Mouse (Mus musculus): Measurements from ENCODE around the gene Rgl2. TPM values are rescaled to one million over a fixed set of nuclear protein-coding genes. Genes with fewer than 3 reads are reported as not detected.
A peak's percentile ranks its signal among the peaks of the same experiment; 100 is the strongest.

Gene Rgl2
- total and polyA plus RNA-seq, 3 experiments: 24.9 to 43.6 TPM; not detected in 1

DNA sequence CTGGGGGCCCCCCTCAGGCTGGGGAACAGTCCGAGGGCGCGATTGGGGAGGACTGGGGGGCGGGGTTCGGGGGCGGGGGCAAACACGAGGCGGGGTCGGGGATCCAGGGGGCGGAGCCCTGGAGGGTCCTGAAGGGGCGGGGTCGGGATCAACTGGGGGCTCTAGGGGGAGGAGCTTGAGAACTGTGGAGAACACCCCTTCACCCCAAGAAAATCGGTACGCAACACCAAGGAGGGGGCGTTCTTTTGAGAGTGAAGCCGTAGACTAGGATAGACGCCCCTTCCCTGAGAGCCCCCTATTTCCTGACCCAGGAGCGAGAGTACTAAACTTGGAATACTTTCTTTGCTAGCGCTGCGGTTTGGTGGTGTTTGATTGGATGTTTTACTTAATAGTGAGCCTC, 13.0 kb upstream of the Rgl2 start:
- no peak for TF ChIP-seq NELFE (IDR thresholded peaks at IDR 0.05; ENCODE audit: low read depth, low read length)
- no peak for TF ChIP-seq E2F4 (IDR thresholded peaks at IDR 0.05; ENCODE audit: borderline replicate concordance, low read depth, low read length)
- no peak for TF ChIP-seq ZNF384 (IDR thresholded peaks at IDR 0.05; ENCODE audit: low read depth, low read length)
- TF ChIP-seq TCF12 (IDR thresholded peaks at IDR 0.05; ENCODE audit: low read depth, low read length): no peak
- no peak for TF ChIP-seq ETS1 (IDR thresholded peaks at IDR 0.05; ENCODE audit: low read depth, low read length)
- TF ChIP-seq JUND (IDR thresholded peaks at IDR 0.05; ENCODE audit: low read depth, low read length): no peak
- no peak for TF ChIP-seq NRF1 (IDR thresholded peaks at IDR 0.05; ENCODE audit: insufficient read depth, low read depth, low read length, poor library complexity, severe bottlenecking)
- TF ChIP-seq ZC3H11A (IDR thresholded peaks at IDR 0.05; ENCODE audit: low read depth, low read length): no peak
- no peak for TF ChIP-seq MAX (IDR thresholded peaks at IDR 0.05; ENCODE audit: low read length)
- TF ChIP-seq MAZ (IDR thresholded peaks at IDR 0.05; ENCODE audit: low read depth, low read length): no peak; the same call in 1 of the 2 replicates
- no peak for TF ChIP-seq MYB (IDR thresholded peaks at IDR 0.05; ENCODE audit: low read depth, low read length)
- no peak for TF ChIP-seq CHD1 (IDR thresholded peaks at IDR 0.05; ENCODE audit: low read depth, low read length)
- TF ChIP-seq GABPA (IDR thresholded peaks at IDR 0.05; ENCODE audit: low read depth, low read length): no peak
- no peak for TF ChIP-seq TBP (IDR thresholded peaks at IDR 0.05; ENCODE audit: low read depth, low read length)
- no peak for TF ChIP-seq USF2 (IDR thresholded peaks at IDR 0.05; ENCODE audit: borderline replicate concordance in 1 of 2, insufficient read depth in 1 of 2, low read depth in 1 of 2, low read length in 2 of 2)
- no peak for TF ChIP-seq RCOR1 (IDR thresholded peaks at IDR 0.05; ENCODE audit: low read depth, low read length)
- DNase-seq (ENCODE audit: low read depth, low spot score): no peak
- Histone ChIP-seq H3K4me3 (ENCODE audit: control insufficient read depth in 1 of 2, insufficient read depth in 1 of 2, low read depth in 2 of 2, low read length in 2 of 2) (peak overlapping the region; percentile 69 to 82), H3K79me2 (ENCODE audit: control insufficient read depth, insufficient read depth, low read length, poor library complexity) (peaks cover 22% of the 10 kb centered on the region), H3K27ac (ENCODE audit: control insufficient read depth, low read depth, low read length) (no peak overlapping the region), H3K36me3 (ENCODE audit: control insufficient read depth in 1 of 2, insufficient read depth in 2 of 2, low read length in 2 of 2) (peaks cover 0 to 12% of the 10 kb centered on the region in 2 experiments), H3K9ac (ENCODE audit: control insufficient read depth, low read depth, low read length, poor library complexity, severe bottlenecking) (peak overlapping the region; percentile 63), H3K9me3 (replicated peaks; ENCODE audit: insufficient read depth, low read length) (no peaks in the 10 kb centered on the region), H3K4me1 (ENCODE audit: control insufficient read depth in 1 of 2, insufficient read depth in 2 of 2, low read length in 2 of 2) (peaks cover 4 to 18% of the 10 kb centered on the region in 2 experiments; a peak in 3 of 4 replicates), H3K27me3 (ENCODE audit: control insufficient read depth in 1 of 2, insufficient read depth in 2 of 2, low read length in 2 of 2) (no peaks in the 10 kb centered on the region)

GRCm38 (mm10) chr17:33916847-33917655, 12.3 kb upstream of the Rgl2 start:
- TF ChIP-seq NRF1 (IDR thresholded peaks at IDR 0.05; ENCODE audit: insufficient read depth, low read depth, low read length, poor library complexity, severe bottlenecking): no peak
- no peak for TF ChIP-seq MAZ (IDR thresholded peaks at IDR 0.05; ENCODE audit: low read depth, low read length)
- no peak for TF ChIP-seq USF2 (IDR thresholded peaks at IDR 0.05; ENCODE audit: borderline replicate concordance in 1 of 2, insufficient read depth in 1 of 2, low read depth in 1 of 2, low read length in 2 of 2)
- TF ChIP-seq MAFK (IDR thresholded peaks at IDR 0.05; ENCODE audit: borderline replicate concordance, low read depth, low read length): no peak
- no peak for TF ChIP-seq USF1 (IDR thresholded peaks at IDR 0.05; ENCODE audit: low read depth, low read length)
- no peak for TF ChIP-seq GABPA (IDR thresholded peaks at IDR 0.05; ENCODE audit: low read depth, low read length)
- TF ChIP-seq ZC3H11A (IDR thresholded peaks at IDR 0.05; ENCODE audit: low read depth, low read length): no peak
- no peak for TF ChIP-seq UBTF (IDR thresholded peaks at IDR 0.05; ENCODE audit: borderline replicate concordance, insufficient read depth, low read depth, low read length)
- no peak for TF ChIP-seq NELFE (IDR thresholded peaks at IDR 0.05; ENCODE audit: low read depth, low read length)
- TF ChIP-seq RCOR1 (IDR thresholded peaks at IDR 0.05; ENCODE audit: low read depth, low read length): no peak
- TF ChIP-seq CTCF (IDR thresholded peaks at IDR 0.05 in 2 of 3, conservative IDR thresholded peaks at IDR 0.05 in 1 of 3; ENCODE audit: control insufficient read depth in 1 of 3, insufficient read depth in 1 of 3, low read depth in 2 of 3, low read length in 3 of 3, poor library complexity in 1 of 3, severe bottlenecking in 1 of 3): no peak
- TF ChIP-seq ZKSCAN1 (IDR thresholded peaks at IDR 0.05; ENCODE audit: low read depth, low read length): no peak
- TF ChIP-seq MAX (IDR thresholded peaks at IDR 0.05; ENCODE audit: low read length): no peak
- TF ChIP-seq ETS1 (IDR thresholded peaks at IDR 0.05; ENCODE audit: low read depth, low read length): no peak
- TF ChIP-seq ELF1 (IDR thresholded peaks at IDR 0.05; ENCODE audit: low read depth, low read length): no peak
- no peak for TF ChIP-seq CHD2 (IDR thresholded peaks at IDR 0.05; ENCODE audit: low read length)
- TF ChIP-seq JUND (IDR thresholded peaks at IDR 0.05; ENCODE audit: low read depth, low read length): no peak
- no peak for TF ChIP-seq MYC (IDR thresholded peaks at IDR 0.05; ENCODE audit: low read depth, low read length)
- TF ChIP-seq CHD1 (IDR thresholded peaks at IDR 0.05; ENCODE audit: low read depth, low read length): no peak
- no peak for TF ChIP-seq EP300 (IDR thresholded peaks at IDR 0.05; ENCODE audit: low read depth in 1 of 2, low read length in 2 of 2)
- no peak overlapping the region for H3K27ac ChIP-seq (ENCODE audit: control insufficient read depth, low read depth, low read length)
- peaks cover 0 to 12% of the 10 kb centered on the region in 2 experiments for H3K36me3 ChIP-seq (ENCODE audit: control insufficient read depth in 1 of 2, insufficient read depth in 2 of 2, low read length in 2 of 2)
- H3K4me3 ChIP-seq (ENCODE audit: control insufficient read depth in 1 of 2, insufficient read depth in 1 of 2, low read depth in 2 of 2, low read length in 2 of 2): peak overlapping the region; percentile 69 to 82
- peaks cover 4 to 21% of the 10 kb centered on the region in 2 experiments; a peak in 3 of 4 replicates for H3K4me1 ChIP-seq (ENCODE audit: control insufficient read depth in 1 of 2, insufficient read depth in 2 of 2, low read length in 2 of 2)
- no peaks in the 10 kb centered on the region for H3K9me3 ChIP-seq (replicated peaks; ENCODE audit: insufficient read depth, low read length)
- no peak for DNase-seq (ENCODE audit: low read depth, low spot score)
- H3K27me3 ChIP-seq (ENCODE audit: control insufficient read depth in 1 of 2, insufficient read depth in 2 of 2, low read length in 2 of 2): no peaks in the 10 kb centered on the region
- peaks cover 17% of the 10 kb centered on the region for H3K79me2 ChIP-seq (ENCODE audit: control insufficient read depth, insufficient read depth, low read length, poor library complexity)
- H3K9ac ChIP-seq (ENCODE audit: control insufficient read depth, low read depth, low read length, poor library complexity, severe bottlenecking): peak overlapping the region; percentile 63; the same call in 1 of the 2 replicates
